Mouse (Mus musculus) neural tube, embryonic 12.5 days (tissue): ENCODE measurements around the gene Shq1. TPM values are rescaled to one million over a fixed set of nuclear protein-coding genes. Genes with fewer than 3 reads are reported as not detected.

Experiments used
- ATAC-seq: fragments of 200-750 bp; cut with Nextera tagmentation; 2 replicates; pipeline ENCODE4 v1.8.0; 2017; ENCODE audit warnings: low read depth, mild to moderate bottlenecking, moderate TSS enrichment, moderate library complexity; ENCODE audit not compliant: low FRiP score
- H3K27ac ChIP-seq: fragments of 300-500 bp; sonication (generic); 2 replicates; pipeline ENCODE4 v1.5.1; 2016
- H3K27me3 ChIP-seq: fragments of 300-500 bp; sonication (generic); replicated peaks from 2 replicates; pipeline ENCODE4 v1.6.1; 2016; ENCODE audit warnings: mild to moderate bottlenecking
- H3K36me3 ChIP-seq: fragments of 300-500 bp; sonication (generic); 2 replicates; pipeline ENCODE4 v1.6.1; 2016; ENCODE audit warnings: mild to moderate bottlenecking
- H3K4me1 ChIP-seq: fragments of 300-500 bp; sonication (generic); 2 replicates; pipeline ENCODE4 v1.6.1; 2016
- H3K4me2 ChIP-seq: fragments of 300-500 bp; sonication (generic); replicated peaks from 2 replicates; pipeline ENCODE4 v1.6.1; 2016; ENCODE audit warnings: mild to moderate bottlenecking
- H3K4me3 ChIP-seq: fragments of 300-500 bp; sonication (generic); 2 replicates; pipeline ENCODE4 v1.5.1; 2016
- H3K9ac ChIP-seq: fragments of 300-500 bp; sonication (generic); 2 replicates; pipeline ENCODE4 v1.6.1; 2016; ENCODE audit warnings: mild to moderate bottlenecking
- H3K9me3 ChIP-seq: fragments of 300-500 bp; sonication (generic); 2 replicates; pipeline ENCODE4 v1.6.1; 2016; ENCODE audit warnings: mild to moderate bottlenecking
- WGBS: fragments of 180-500 bp; shearing (Covaris S2); methylation state at CpG from one replicate; pipeline ENCODE4 v1.1.7; 2016; 5-methylcytosine and 5-hydroxymethylcytosine counted together
- polyA plus RNA-seq: library from polyadenylated mRNA; unstranded; fragments of >200 nt; fragmentation: Nextera tagmentation; extraction: Ambion mirVana; gene quantifications from 2 replicates; pipeline ENCODE4 v1.2.1, GENCODE M21; 2016

Gene Shq1
- polyA plus RNA-seq, 1 experiment from 2014 or later, result 12.8 TPM

GRCm38 (mm10) chr6:100590602-100591001 is 80.4 kb downstream of the Shq1 start:
- Histone ChIP-seq H3K9ac (no peak overlapping the region), H3K4me3 (no peak overlapping the region), H3K36me3 (no peaks in the 10 kb centered on the region), H3K27me3 (no peaks in the 10 kb centered on the region; the same call in 1 of the 2 replicates), H3K4me1 (peaks cover 8% of the 10 kb centered on the region), H3K27ac (no peak overlapping the region), H3K9me3 (no peaks in the 10 kb centered on the region), H3K4me2 (no peak overlapping the region)
- 86% methylated on average over 4 of the region's 4 CpGs for WGBS
- ATAC-seq, result no peak

GRCm38 (mm10) chr6:100588876-100589275 is 82.1 kb downstream of the Shq1 start:
- Histone ChIP-seq H3K27me3 (no peaks in the 10 kb centered on the region; the same call in 1 of the 2 replicates), H3K36me3 (no peaks in the 10 kb centered on the region), H3K4me1 (peaks cover 3% of the 10 kb centered on the region; the same call in 1 of the 2 replicates), H3K4me3 (no peak overlapping the region), H3K27ac (no peak overlapping the region), H3K9ac (no peak overlapping the region), H3K9me3 (no peaks in the 10 kb centered on the region), H3K4me2 (no peak overlapping the region)
- WGBS, result 91% methylated on average over 3 of the region's 3 CpGs
- no peak for ATAC-seq

GRCm38 (mm10) chr6:100586758-100587157 is 84.2 kb downstream of the Shq1 start:
- no peaks in the 10 kb centered on the region; the same call in 1 of the 2 replicates for H3K27me3 ChIP-seq
- H3K36me3 ChIP-seq, result no peaks in the 10 kb centered on the region
- H3K27ac ChIP-seq, result no peak overlapping the region
- no peak overlapping the region for H3K4me3 ChIP-seq
- 87% methylated on average over 5 of the region's 5 CpGs for WGBS
- no peak overlapping the region for H3K9ac ChIP-seq
- peaks cover 3% of the 10 kb centered on the region; the same call in 1 of the 2 replicates for H3K4me1 ChIP-seq
- no peak overlapping the region for H3K4me2 ChIP-seq
- no peak for ATAC-seq
- H3K9me3 ChIP-seq, result no peaks in the 10 kb centered on the region

- no peak overlapping the region for H3K4me3 ChIP-seq
- H3K9me3 ChIP-seq, result no peaks in the 10 kb centered on the region
- no peaks in the 10 kb centered on the region; the same call in 1 of the 2 replicates for H3K27me3 ChIP-seq
- no peak overlapping the region for H3K9ac ChIP-seq
- ATAC-seq, result no peak
- no peaks in the 10 kb centered on the region for H3K36me3 ChIP-seq
- H3K4me2 ChIP-seq, result no peak overlapping the region
- 70% methylated on average over 2 of the region's 2 CpGs for WGBS
- H3K27ac ChIP-seq, result no peak overlapping the region
- H3K4me1 ChIP-seq, result peaks cover 11% of the 10 kb centered on the region; the same call in 1 of the 2 replicates
Measured at GRCm38 (mm10) chr6:100581951-100582350, 89.0 kb downstream of the Shq1 start.

GRCm38 (mm10) chr6:100581056-100581455 is 89.9 kb downstream of the Shq1 start:
- no peak overlapping the region for H3K4me2 ChIP-seq
- H3K27ac ChIP-seq, result no peak overlapping the region
- H3K36me3 ChIP-seq, result no peaks in the 10 kb centered on the region
- no peaks in the 10 kb centered on the region for H3K9me3 ChIP-seq
- no peak overlapping the region for H3K4me3 ChIP-seq
- no peaks in the 10 kb centered on the region for H3K27me3 ChIP-seq
- ATAC-seq, result no peak
- no peak overlapping the region for H3K9ac ChIP-seq
- peaks cover 11% of the 10 kb centered on the region; the same call in 1 of the 2 replicates for H3K4me1 ChIP-seq

- no peak for ATAC-seq
- H3K4me3 ChIP-seq, result no peak overlapping the region
- no peaks in the 10 kb centered on the region for H3K36me3 ChIP-seq
- H3K9ac ChIP-seq, result no peak overlapping the region
- no peak overlapping the region for H3K4me2 ChIP-seq
- no peaks in the 10 kb centered on the region for H3K9me3 ChIP-seq
- H3K4me1 ChIP-seq, result peaks cover 11% of the 10 kb centered on the region; the same call in 1 of the 2 replicates
- WGBS, result 95% methylated on average over 6 of the region's 6 CpGs
- no peak overlapping the region for H3K27ac ChIP-seq
- no peaks in the 10 kb centered on the region for H3K27me3 ChIP-seq
Measured at GRCm38 (mm10) chr6:100577590-100577989, 93.4 kb downstream of the Shq1 start.

GRCm38 (mm10) chr6:100576171-100576570 is 94.8 kb downstream of the Shq1 start:
- no peaks in the 10 kb centered on the region for H3K27me3 ChIP-seq
- ATAC-seq, result no peak
- 24% methylated on average over 6 of the region's 6 CpGs for WGBS
- H3K27ac ChIP-seq, result no peak overlapping the region
- H3K9ac ChIP-seq, result no peak overlapping the region
- H3K4me2 ChIP-seq, result no peak overlapping the region
- no peaks in the 10 kb centered on the region for H3K36me3 ChIP-seq
- H3K4me1 ChIP-seq, result 0 out of 2 replicates have a peak, but pooled peaks cover 2% of the 10 kb centered on the region
- H3K9me3 ChIP-seq, result no peaks in the 10 kb centered on the region
- H3K4me3 ChIP-seq, result no peak overlapping the region

GRCm38 (mm10) chr6:100566774-100567173 is 104.2 kb downstream of the Shq1 start:
- H3K4me1 ChIP-seq, result peaks cover 33% of the 10 kb centered on the region
- 71% methylated on average over 6 of the region's 6 CpGs for WGBS
- H3K9ac ChIP-seq, result no peak overlapping the region
- no peak overlapping the region for H3K4me3 ChIP-seq
- H3K36me3 ChIP-seq, result no peaks in the 10 kb centered on the region
- ATAC-seq, result no peak
- H3K9me3 ChIP-seq, result no peaks in the 10 kb centered on the region
- 0 out of 2 replicates have a peak, but pooled peaks cover 2% of the 10 kb centered on the region for H3K27me3 ChIP-seq
- H3K4me2 ChIP-seq, result no peak overlapping the region
- no peak overlapping the region for H3K27ac ChIP-seq

GRCm38 (mm10) chr6:100564516-100564915 is 106.4 kb downstream of the Shq1 start:
- Histone ChIP-seq H3K27me3 (peaks cover 11% of the 10 kb centered on the region; the same call in 1 of the 2 replicates), H3K4me2 (no peak overlapping the region; the same call in 1 of the 2 replicates), H3K4me3 (no peak overlapping the region), H3K4me1 (peaks cover 28% of the 10 kb centered on the region), H3K9ac (no peak overlapping the region), H3K36me3 (no peaks in the 10 kb centered on the region), H3K27ac (no peak overlapping the region), H3K9me3 (no peaks in the 10 kb centered on the region)
- WGBS, result 23% methylated on average over 4 of the region's 4 CpGs
- ATAC-seq, result no peak

- peak; percentile 93 for ATAC-seq
- peaks cover 28% of the 10 kb centered on the region for H3K4me1 ChIP-seq
- H3K4me3 ChIP-seq, result peak overlapping the region; percentile 37
- H3K27me3 ChIP-seq, result peaks cover 11% of the 10 kb centered on the region; the same call in 1 of the 2 replicates
- H3K9ac ChIP-seq, result peak overlapping the region; percentile 63
- peak overlapping the region; percentile 74 for H3K27ac ChIP-seq
- peak overlapping the region; percentile 79 for H3K4me2 ChIP-seq
- H3K36me3 ChIP-seq, result no peaks in the 10 kb centered on the region
- H3K9me3 ChIP-seq, result no peaks in the 10 kb centered on the region
- 5% methylated on average over 38 of the region's 38 CpGs for WGBS
Measured at GRCm38 (mm10) chr6:100563552-100564341, 107.2 kb downstream of the Shq1 start.

- H3K4me2 ChIP-seq, result peak overlapping the region; percentile 79
- H3K9me3 ChIP-seq, result no peaks in the 10 kb centered on the region
- peak overlapping the region; percentile 74; the same call in 1 of the 2 replicates for H3K27ac ChIP-seq
- H3K27me3 ChIP-seq, result peaks cover 11% of the 10 kb centered on the region; the same call in 1 of the 2 replicates
- peak; percentile 77 for ATAC-seq
- WGBS, result under 1% methylated on average over 51 of the region's 51 CpGs
- peaks cover 28% of the 10 kb centered on the region for H3K4me1 ChIP-seq
- peak overlapping the region; percentile 63 for H3K9ac ChIP-seq
- peak overlapping the region; percentile 37 for H3K4me3 ChIP-seq
- H3K36me3 ChIP-seq, result no peaks in the 10 kb centered on the region
Measured at GRCm38 (mm10) chr6:100562719-100563551, 108.0 kb downstream of the Shq1 start.

- Histone ChIP-seq H3K4me3 (no peak overlapping the region), H3K4me2 (no peak overlapping the region), H3K27ac (no peak overlapping the region), H3K27me3 (peaks cover 9% of the 10 kb centered on the region; the same call in 1 of the 2 replicates), H3K4me1 (peaks cover 11% of the 10 kb centered on the region), H3K36me3 (no peaks in the 10 kb centered on the region), H3K9ac (no peak overlapping the region), H3K9me3 (no peaks in the 10 kb centered on the region)
- 44% methylated on average over 8 of the region's 8 CpGs for WGBS
- no peak; the same call in 1 of the 2 replicates for ATAC-seq
Measured at GRCm38 (mm10) chr6:100558057-100558456, 112.9 kb downstream of the Shq1 start.
